Mouse (Mus musculus) mouse trophoblast stem cell (cell line): Measurements from ENCODE around the gene Gm9945.

Experiments used
- in situ Hi-C, 2 experiments: fragments of 300-500 bp; cut with MseI, MboI; formaldehyde crosslinking; loops; 2 replicates in 1 of 2; 3 replicates in 1 of 2; pipeline ENCODE4 v1.15.1; 2025

Gene Gm9945

GRCm38 (mm10) chr11:53522930-53523329 is 43.0 kb downstream of the Gm9945 start:
- in situ Hi-C loops, result no loop called here

GRCm38 (mm10) chr11:53523545-53524405 is 43.8 kb downstream of the Gm9945 start:
- in situ Hi-C loops, result no loop called here

- in situ Hi-C loops, result no loop called here
These were observed 44.9 kb downstream of the Gm9945 start for GRCm38 (mm10) chr11:53524905-53525304.

GRCm38 (mm10) chr11:53525461-53525860 is 45.5 kb downstream of the Gm9945 start:
- in situ Hi-C loops, result no loop called here

GRCm38 (mm10) chr11:53528397-53529252 is 48.7 kb downstream of the Gm9945 start:
- in situ Hi-C loops, result no loop called here

- in situ Hi-C loops, result no loop called here
These were observed 49.2 kb downstream of the Gm9945 start for GRCm38 (mm10) chr11:53529253-53529557.

GRCm38 (mm10) chr11:53530001-53530400 is 50.0 kb downstream of the Gm9945 start:
- in situ Hi-C loops, result no loop called here
